9 mouse cellular contexts compared by ENCODE assay signal in the genomic region with DNA sequence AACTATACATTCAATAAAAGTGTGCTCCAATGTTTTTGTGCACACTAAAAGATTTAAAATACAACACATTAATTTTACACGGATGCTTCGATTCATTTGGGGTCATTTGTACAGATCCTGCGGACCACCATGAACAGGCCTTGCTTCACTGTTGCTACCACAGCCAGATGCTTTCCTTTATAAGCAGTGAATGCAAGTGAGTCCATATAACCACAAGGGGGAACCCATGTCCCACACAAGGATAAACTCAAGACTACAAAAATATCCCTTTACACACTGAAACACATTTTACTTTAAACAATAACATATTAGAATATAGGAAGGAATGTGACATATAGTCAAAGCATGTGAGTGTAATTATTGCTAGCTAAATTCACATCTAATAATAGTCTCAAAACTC.
A peak's percentile ranks its signal among the peaks of the same experiment; 100 is the strongest.
DNase-seq lines count a peak whose midpoint lies in the region; ATAC-seq and TF ChIP-seq lines count a peak whose summit lies in the region.
"Had no signal": no experiment of that assay in that cellular context is flagged by ENCODE, and none has a peak within 500 bp of the region (broad histone marks: within the 10 kb centered on the region; RNA-seq: fewer than 3 reads in every experiment).

No protein-coding gene starts in this region.

- H3K27ac ChIP-seq in kidney, adult 2 months (ENCODE audit: insufficient read depth, low read depth, low read length) = no peak overlapping the region
- H3K27ac ChIP-seq in CH12.LX (ENCODE audit: insufficient read depth, low read depth) = no peak overlapping the region
- H3K27ac ChIP-seq: limb, embryonic 15.5 days had no signal

- no peak for ATAC-seq in megakaryocyte-erythroid progenitor cell, adult 5-6 weeks (replicated peaks; ENCODE audit: low FRiP score, low TSS enrichment, poor library complexity, severe bottlenecking)

- no peak overlapping the region for H3K4me3 ChIP-seq in kidney, adult 2 months (ENCODE audit: insufficient read depth, low read depth, low read length)
- no peak overlapping the region for H3K4me3 ChIP-seq in CH12.LX (replicated peaks in 1 of 3; ENCODE audit: low read depth in 2 of 3, low read length in 2 of 3, poor library complexity in 1 of 3)
- H3K4me3 ChIP-seq: limb, embryonic 15.5 days had no signal

- TF ChIP-seq CTCF in kidney, adult 2 months (conservative IDR thresholded peaks at IDR 0.05; ENCODE audit: insufficient read depth, insufficient read length, low read depth, low read length) = 0 out of 2 replicates have a peak, but pooled peaks have one; percentile 18
- peak in 1 of 2 experiments; percentile 79; a peak in 3 of 4 replicates for TF ChIP-seq CTCF in CH12.LX (conservative IDR thresholded peaks at IDR 0.05 in 1 of 2, IDR thresholded peaks at IDR 0.05 in 1 of 2; ENCODE audit: low read depth in 2 of 2, low read length in 2 of 2)

- no peak for TF ChIP-seq POLR2A in kidney, adult 2 months (IDR thresholded peaks at IDR 0.05; ENCODE audit: low read depth, low read length)
- TF ChIP-seq POLR2A in CH12.LX (IDR thresholded peaks at IDR 0.05; ENCODE audit: low read depth, low read length) = no peak

- H3K9ac ChIP-seq in CH12.LX (ENCODE audit: insufficient read depth, low read depth) = no peak overlapping the region
- H3K9ac ChIP-seq: limb, embryonic 15.5 days had no signal

- dilution Hi-C loops in CH12.LX (cut with MboI; ENCODE audit: extremely low pct_ligation_motif_present, extremely low pct_unique_long_range_greater_than_20kb, low sequenced_read_pairs) = no loop called here

- peak; percentile 86 for TF ChIP-seq RAD21 in CH12.LX (IDR thresholded peaks at IDR 0.05; ENCODE audit: low read depth, low read length)

- 58% methylated on average over 3 of the region's 3 CpGs for WGBS in kidney, adult 2 months

- TF ChIP-seq EP300 in CH12.LX (IDR thresholded peaks at IDR 0.05; ENCODE audit: low read length) = no peak

- H3K4me2 ChIP-seq in CH12.LX (ENCODE audit: insufficient read depth, low read depth, poor library complexity, severe bottlenecking) = no peak overlapping the region
- H3K4me2 ChIP-seq: limb, embryonic 15.5 days had no signal

- H3K27me3 ChIP-seq in kidney, adult 2 months (replicated peaks; ENCODE audit: control insufficient read depth, insufficient read depth, low read length) = no peaks in the 10 kb centered on the region
- no peaks in the 10 kb centered on the region for H3K27me3 ChIP-seq in CH12.LX (replicated peaks)
- H3K27me3 ChIP-seq: limb, embryonic 15.5 days had no signal

- peak; percentile 9 for DNase-seq in kidney, adult 2 months
- DNase-seq in kidney, adult 11 months = no peak
- peak; percentile 48 for DNase-seq in CH12.LX (ENCODE audit: extremely low read depth)
- DNase-seq in embryo, embryonic 10.5 days (ENCODE audit: low spot score) = peak; percentile 68
- DNase-seq in kidney, postnatal 14 days = peak; percentile 1
- peak; percentile 54 for DNase-seq in naive thymus-derived CD4-positive, alpha-beta T cell, adult 2 months (ENCODE audit: low read depth)
- no peak for DNase-seq in spleen, postnatal 4 days (ENCODE audit: low spot score in 2 of 2)

- H3K9me3 ChIP-seq in CH12.LX (replicated peaks; ENCODE audit: low read length) = no peaks in the 10 kb centered on the region
- H3K9me3 ChIP-seq: limb, embryonic 15.5 days had no signal

- H3K4me1 ChIP-seq in kidney, adult 2 months (ENCODE audit: control insufficient read depth, insufficient read depth, low read length) = no peaks in the 10 kb centered on the region
- H3K4me1 ChIP-seq in CH12.LX (ENCODE audit: control insufficient read depth in 1 of 2, insufficient read depth in 2 of 2) = peaks cover 0 to 16% of the 10 kb centered on the region in 2 experiments; a peak in 2 of 4 replicates
- H3K4me1 ChIP-seq: limb, embryonic 15.5 days had no signal

- in situ Hi-C loops in CH12.LX (cut with MboI; ENCODE audit: low pct_ligation_motif_present, low pct_unique_long_range_greater_than_20kb, low sequenced_read_pairs) = no loop called here

- H3K79me2 ChIP-seq in CH12.LX (replicated peaks; ENCODE audit: control insufficient read depth, extremely low read depth, insufficient read depth, poor library complexity, severe bottlenecking) = no peaks in the 10 kb centered on the region

- H3K36me3 ChIP-seq in kidney, adult 2 months (ENCODE audit: control insufficient read depth, insufficient read depth, low read length) = no peaks in the 10 kb centered on the region
- H3K36me3 ChIP-seq in CH12.LX (replicated peaks in 1 of 2; ENCODE audit: control insufficient read depth in 1 of 2, insufficient read depth in 1 of 2, low read length in 1 of 2) = no peaks in the 10 kb centered on the region
- H3K36me3 ChIP-seq: limb, embryonic 15.5 days had no signal

TF ChIP-seq in CH12.LX, 34 proteins besides CTCF, POLR2A, EP300 and RAD21:
- peak; percentile 68 for TF ChIP-seq SMC3 (IDR thresholded peaks at IDR 0.05; ENCODE audit: low read depth, low read length)
- 0 out of 2 replicates have a peak, but pooled peaks have one; percentile 17 for TF ChIP-seq MEF2A (IDR thresholded peaks at IDR 0.05; ENCODE audit: borderline replicate concordance, low read depth, low read length)
- TF ChIP-seq ZKSCAN1 (IDR thresholded peaks at IDR 0.05; ENCODE audit: borderline replicate concordance, low read depth, low read length) = no peak

Comparison
In these comparisons a context has a peak if more than half of its experiments do, and no peak if none do; other contexts are left out.
1. DNase-seq: peak in kidney, adult 2 months (single experiment), CH12.LX (single experiment), embryo, embryonic 10.5 days (single experiment), kidney, postnatal 14 days (single experiment) and naive thymus-derived CD4-positive, alpha-beta T cell, adult 2 months (single experiment); none in kidney, adult 11 months (single experiment) and spleen, postnatal 4 days (0 of 2).